Mouse (Mus musculus): ENCODE measurements around the gene Olfr364-ps1. TPM values are rescaled to one million over a fixed set of nuclear protein-coding genes. Genes with fewer than 3 reads are reported as not detected.

The Olfr364-ps1 gene
- total RNA-seq (2021): not detected
- long read RNA-seq, experiment 1: 0 reads
- long read RNA-seq, experiment 2: 0 reads

DNA sequence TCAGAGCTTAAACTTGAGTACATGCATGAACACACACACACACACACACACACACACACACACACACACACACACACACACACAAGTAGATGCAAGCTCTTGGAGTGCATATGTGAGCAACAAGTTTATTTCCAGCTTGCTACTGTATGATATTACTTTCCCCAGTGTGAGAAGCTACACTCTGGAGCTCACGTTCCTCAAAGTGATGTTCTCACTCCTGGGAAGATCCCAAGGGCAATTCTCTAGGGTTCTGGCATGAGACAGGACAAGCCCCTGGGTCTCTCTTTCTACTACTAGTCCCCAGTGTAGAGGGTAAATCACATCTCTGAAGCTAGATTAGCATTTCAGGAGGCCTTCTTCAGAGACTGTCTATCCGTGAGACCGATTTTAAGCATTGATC is at the start of gene Olfr364-ps1:
Olfr364-ps1 (plus strand) TSS at position 301 of the 400 bp plus-strand sequence.
- DNase-seq (ENCODE audit: low spot score): no peak

GRCm38 (mm10) chr2:37117810-37118209 is 21.3 kb upstream of the Olfr364-ps1 start, which contains the start of gene Olfr362:
TSS of gene Olfr362 (minus strand) at chr2:37117910.
- DNase-seq (ENCODE audit: low spot score): no peak

GRCm38 (mm10) chr2:37187898-37188297 is 48.8 kb downstream of the Olfr364-ps1 start, which contains the start of gene Olfr365:
TSS of gene Olfr365 (plus strand) at chr2:37188198.
- DNase-seq (ENCODE audit: low spot score): no peak

Other genes starting within 250 kb of the Olfr364-ps1 start
- not detected for gene Olfr353, start 246.4 kb upstream of the Olfr364-ps1 start, total RNA-seq (2021)
- not detected for gene Olfr354, start 233.6 kb upstream of the Olfr364-ps1 start, total RNA-seq (2021)
- not detected for gene Olfr355, start 210.4 kb upstream of the Olfr364-ps1 start, total RNA-seq (2021)
- not detected for gene Olfr356, start 202.2 kb upstream of the Olfr364-ps1 start, total RNA-seq (2021)
- gene Olfr357, start 145.5 kb upstream of the Olfr364-ps1 start, total RNA-seq (2021): not detected
- not detected for gene Olfr358, start 130.0 kb upstream of the Olfr364-ps1 start, total RNA-seq (2021)
- not detected for gene Olfr360, start 73.6 kb upstream of the Olfr364-ps1 start, total RNA-seq (2021)
- gene Olfr361, start 50.0 kb upstream of the Olfr364-ps1 start, total RNA-seq (2021): not detected
- gene Olfr362, start 21.4 kb upstream of the Olfr364-ps1 start, total RNA-seq (2021): not detected
- gene Olfr365, start 48.9 kb downstream of the Olfr364-ps1 start, total RNA-seq (2021): not detected
- not detected for gene Olfr366, start 72.3 kb downstream of the Olfr364-ps1 start, total RNA-seq (2021)
- not detected for gene Olfr368, start 187.2 kb downstream of the Olfr364-ps1 start, total RNA-seq (2021)
- 10 to 100 TPM in 1 of 2 experiments, 1 to 10 TPM in 1; 9.7 to 13.6 TPM for gene Pdcl, start 220.0 kb downstream of the Olfr364-ps1 start, total RNA-seq (2021)

All from gastrocnemius, adult 18-20 months (tissue).